Mouse (Mus musculus) embryonic facial prominence, embryonic 14.5 days (tissue): ENCODE measurements at regions not wholly inside any gene's neighbourhood (a gene's known extent, or its start where the extent isn't known, plus 50 kb on each side); places are given as distances from the start of the nearest gene placed in this dataset.

ENCODE experiments used
- ATAC-seq: fragments of 200-750 bp; cut with Nextera tagmentation; 2 replicates; pipeline ENCODE4 v1.8.0; 2017; ENCODE audit warnings: low read depth, moderate number of reproducible peaks, moderate TSS enrichment
- DNase-seq: peaks from one replicate; pipeline ENCODE4 v3.0.0-alpha.2; 2015; ENCODE audit warnings: low spot score
- H3K27ac ChIP-seq: fragments of 300-500 bp; sonication (generic); replicated peaks from 2 replicates; pipeline ENCODE4 v1.5.1; 2014; ENCODE audit warnings: low read depth, mild to moderate bottlenecking, low read length, moderate library complexity
- H3K27me3 ChIP-seq: fragments of 300-500 bp; sonication (generic); replicated peaks from 2 replicates; pipeline ENCODE4 v1.6.1; 2014; ENCODE audit warnings: low read length; ENCODE audit not compliant: control insufficient read depth, insufficient read depth
- H3K36me3 ChIP-seq: fragments of 300-500 bp; sonication (generic); 2 replicates; pipeline ENCODE4 v1.6.1; 2014; ENCODE audit warnings: low read length, mixed read lengths; ENCODE audit not compliant: control insufficient read depth, insufficient read depth
- H3K4me1 ChIP-seq: fragments of 300-500 bp; sonication (generic); 2 replicates; pipeline ENCODE4 v1.6.1; 2014; ENCODE audit warnings: antibody characterized with exemption, low read length; ENCODE audit not compliant: control insufficient read depth, insufficient read depth
- H3K4me2 ChIP-seq: fragments of 300-500 bp; sonication (generic); 2 replicates; pipeline ENCODE4 v1.6.1; 2014; ENCODE audit warnings: low read depth, mild to moderate bottlenecking, low read length, moderate library complexity, mixed read lengths
- H3K4me3 ChIP-seq: fragments of 300-500 bp; sonication (generic); 2 replicates; pipeline ENCODE4 v1.5.1; 2014; ENCODE audit warnings: low read depth, mild to moderate bottlenecking, low read length
- H3K9ac ChIP-seq: fragments of 300-500 bp; sonication (generic); 2 replicates; pipeline ENCODE4 v1.6.1; 2014; ENCODE audit warnings: low read depth, mild to moderate bottlenecking, low read length, moderate library complexity, mixed read lengths
- H3K9me3 ChIP-seq: fragments of 300-500 bp; sonication (generic); 2 replicates; pipeline ENCODE4 v1.6.1; 2016; ENCODE audit warnings: low read length; ENCODE audit not compliant: control insufficient read depth
- WGBS: fragments of 180-500 bp; shearing (Covaris S2); extraction: QIAGEN DNeasy Blood & Tissue Kit; methylation state at CpG from one replicate; pipeline ENCODE4 v1.1.7; 2014; 5-methylcytosine and 5-hydroxymethylcytosine counted together

DNA sequence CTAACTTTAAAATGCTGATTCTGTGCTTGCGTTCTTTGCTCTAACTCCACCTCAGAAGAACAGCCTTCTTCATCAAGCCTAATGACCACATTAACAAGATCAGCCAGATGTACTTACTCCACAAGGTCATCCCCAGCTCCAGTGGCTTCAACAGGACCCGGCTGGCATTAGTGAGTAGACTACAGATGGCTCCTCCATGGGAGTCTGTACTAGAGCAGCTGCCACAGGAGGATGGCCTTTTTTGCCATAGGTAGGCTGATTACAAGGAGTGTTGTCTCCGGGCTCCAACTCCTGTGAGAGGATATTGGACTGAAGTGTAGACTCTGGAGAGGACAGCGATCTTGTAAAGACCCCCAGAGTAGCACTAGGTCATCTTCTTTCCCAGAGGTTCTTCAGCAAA, 729.7 kb downstream of the Galc start:
- Histone ChIP-seq H3K27ac (no peak overlapping the region), H3K4me3 (no peak overlapping the region), H3K9ac (no peak overlapping the region), H3K9me3 (no peaks in the 10 kb centered on the region), H3K4me1 (no peaks in the 10 kb centered on the region), H3K4me2 (no peak overlapping the region), H3K27me3 (no peaks in the 10 kb centered on the region), H3K36me3 (no peaks in the 10 kb centered on the region)
- ATAC-seq (no peak), DNase-seq (no peak)
- 88% methylated on average over 4 of the region's 4 CpGs for WGBS

DNA sequence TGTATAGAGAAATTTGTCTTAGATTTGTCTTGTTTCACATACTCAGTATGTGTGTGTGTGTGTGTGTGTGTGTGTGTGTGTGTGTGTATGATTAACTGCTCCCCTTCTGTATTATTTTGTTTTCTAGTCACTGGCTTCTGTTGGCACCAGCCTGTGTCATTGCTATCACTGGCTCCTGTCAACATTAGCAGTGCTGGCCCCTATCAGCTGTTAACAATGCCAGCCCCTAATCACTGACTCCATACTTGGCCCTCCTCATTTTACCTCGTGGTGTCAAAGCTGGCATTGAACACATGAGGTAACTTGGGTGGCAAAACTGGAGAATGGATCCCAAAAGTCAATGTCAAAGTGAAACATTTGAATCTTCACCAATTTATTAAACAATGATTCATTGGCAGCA, 733.3 kb downstream of the Galc start:
- no peaks in the 10 kb centered on the region for H3K36me3 ChIP-seq
- H3K4me3 ChIP-seq = no peak overlapping the region
- WGBS = 56% methylated on average over 1 of the region's 1 CpGs
- no peaks in the 10 kb centered on the region for H3K9me3 ChIP-seq
- no peaks in the 10 kb centered on the region for H3K27me3 ChIP-seq
- H3K4me1 ChIP-seq = no peaks in the 10 kb centered on the region
- no peak overlapping the region for H3K27ac ChIP-seq
- ATAC-seq (no peak), DNase-seq (no peak)
- no peak overlapping the region for H3K4me2 ChIP-seq
- no peak overlapping the region for H3K9ac ChIP-seq

DNA sequence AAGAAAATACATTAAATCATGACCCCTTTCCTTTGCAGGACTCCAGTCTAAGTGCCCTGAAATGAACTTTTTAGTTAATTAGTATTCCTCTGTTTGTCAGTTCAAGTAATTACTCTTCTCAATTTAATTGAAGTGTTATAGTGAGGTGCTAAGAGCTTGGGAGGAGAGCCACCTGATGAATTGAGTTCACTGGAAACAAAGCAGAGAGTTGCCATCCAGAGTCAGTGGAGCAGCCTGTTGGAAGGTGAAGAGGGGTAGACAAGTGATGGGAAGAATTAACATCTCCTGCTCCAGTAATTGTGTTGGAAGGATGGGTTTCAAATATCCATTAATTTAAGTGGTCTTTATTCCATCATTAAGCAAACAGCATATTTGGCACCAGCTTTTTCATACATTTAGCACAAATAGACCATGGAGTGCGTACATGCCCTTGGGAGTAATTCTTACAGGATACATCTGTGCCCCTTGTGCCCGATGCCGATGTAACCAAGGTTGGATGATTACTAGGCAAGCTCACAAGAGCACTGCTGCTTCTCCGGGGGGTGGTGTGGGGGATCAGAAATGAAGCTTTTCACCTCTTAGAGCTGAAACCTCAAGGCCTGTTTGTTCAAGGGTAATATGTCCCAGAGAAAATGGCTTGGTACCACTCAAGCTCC, 739.3 kb downstream of the Galc start:
- Histone ChIP-seq H3K4me1 (no peaks in the 10 kb centered on the region; the same call in 1 of the 2 replicates), H3K27ac (no peak overlapping the region), H3K27me3 (no peaks in the 10 kb centered on the region), H3K9ac (no peak overlapping the region), H3K4me2 (no peak overlapping the region), H3K9me3 (no peaks in the 10 kb centered on the region), H3K36me3 (no peaks in the 10 kb centered on the region), H3K4me3 (no peak overlapping the region)
- WGBS = 70% methylated on average over 4 of the region's 4 CpGs
- no peak for DNase-seq
- ATAC-seq = no peak

DNA sequence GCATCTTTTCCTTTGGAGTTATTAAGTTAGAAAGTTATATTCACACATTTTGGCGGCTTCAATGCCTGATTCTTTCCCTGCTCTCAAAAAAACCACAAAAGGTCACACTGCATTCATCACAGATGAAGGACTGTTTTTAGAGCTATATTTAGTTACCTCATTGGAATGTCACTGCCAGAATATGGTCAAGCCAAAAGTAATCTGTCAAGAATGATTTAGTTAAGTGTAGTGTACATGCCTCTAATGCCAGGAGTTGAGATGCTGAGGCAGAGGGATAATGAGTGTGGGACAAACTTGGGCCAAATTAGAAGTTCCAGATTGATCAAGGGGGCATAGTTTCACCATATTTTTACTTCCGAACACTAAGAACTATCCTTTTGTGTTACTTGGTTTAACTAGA, 741.7 kb downstream of the Galc start:
- WGBS = 61% methylated on average over 2 of the region's 2 CpGs
- Histone ChIP-seq H3K4me2 (no peak overlapping the region), H3K27me3 (no peaks in the 10 kb centered on the region), H3K9me3 (no peaks in the 10 kb centered on the region), H3K27ac (no peak overlapping the region), H3K9ac (no peak overlapping the region), H3K4me1 (no peaks in the 10 kb centered on the region; the same call in 1 of the 2 replicates), H3K36me3 (no peaks in the 10 kb centered on the region), H3K4me3 (no peak overlapping the region)
- ATAC-seq (peak; percentile 63; the same call in 1 of the 2 replicates), DNase-seq (peak; percentile 40)

DNA sequence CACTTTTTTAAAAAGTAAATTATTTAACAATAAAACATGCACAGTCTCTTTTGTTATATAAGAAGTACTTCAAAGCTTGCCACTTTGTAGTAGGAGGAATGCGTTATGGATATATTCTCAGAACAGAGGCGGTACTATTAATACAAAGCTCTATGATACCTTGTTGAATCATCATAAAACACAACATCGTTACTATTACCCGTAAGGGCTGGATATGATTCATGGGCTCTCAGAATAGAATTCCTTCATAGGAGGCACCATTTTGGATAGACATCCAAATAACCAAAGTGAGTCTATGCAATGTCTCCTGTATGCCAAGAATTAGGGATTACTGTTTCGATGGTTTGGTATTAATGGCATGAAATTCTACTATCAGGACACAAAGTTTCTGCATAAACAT, 743.5 kb downstream of the Galc start:
- Histone ChIP-seq H3K9ac (no peak overlapping the region), H3K9me3 (no peaks in the 10 kb centered on the region), H3K4me3 (no peak overlapping the region), H3K4me1 (no peaks in the 10 kb centered on the region; the same call in 1 of the 2 replicates), H3K27ac (no peak overlapping the region), H3K27me3 (no peaks in the 10 kb centered on the region), H3K4me2 (no peak overlapping the region), H3K36me3 (no peaks in the 10 kb centered on the region)
- WGBS = 88% methylated on average over 5 of the region's 5 CpGs
- DNase-seq (no peak), ATAC-seq (no peak)

DNA sequence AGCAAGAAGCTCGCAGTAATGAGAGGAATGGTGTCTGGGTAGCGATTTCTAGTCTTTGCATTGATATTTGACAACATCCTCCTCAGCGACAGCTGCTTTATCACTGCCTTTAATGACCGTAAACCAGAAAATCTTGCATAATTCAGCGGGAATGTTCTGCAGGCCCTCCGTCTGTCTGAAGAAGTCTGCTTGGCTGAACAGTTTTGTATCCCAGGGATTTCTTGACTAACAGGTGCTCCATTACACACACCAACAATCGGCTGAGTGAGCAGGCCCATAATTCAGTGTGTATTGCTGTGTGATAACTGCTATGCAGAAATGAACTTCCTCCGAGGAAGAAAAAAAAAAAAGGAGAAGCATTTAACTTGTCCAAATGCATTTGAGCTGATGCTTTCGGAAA, 747.4 kb downstream of the Galc start:
- H3K4me1 ChIP-seq = no peaks in the 10 kb centered on the region

DNA sequence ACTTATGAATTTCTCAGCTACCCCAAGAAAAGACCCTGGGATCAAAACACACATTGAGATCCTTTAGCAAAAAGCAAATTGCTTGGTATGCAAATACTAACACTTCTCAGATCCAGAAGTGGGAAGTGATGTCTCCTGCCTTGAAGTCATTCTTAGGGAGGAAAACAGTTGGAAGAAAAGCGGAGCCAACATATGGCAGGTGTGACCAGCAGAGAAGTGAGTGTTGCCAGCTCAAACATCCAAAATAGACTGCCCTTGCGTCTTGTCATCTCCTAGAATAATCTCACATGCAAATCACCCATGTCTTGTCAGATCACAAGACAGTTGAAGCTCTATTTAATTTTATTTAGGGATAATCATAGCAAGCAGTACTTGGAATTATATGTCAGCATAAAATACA, 757.8 kb downstream of the Galc start:
- DNase-seq (no peak), ATAC-seq (no peak)
- 71% methylated on average over 2 of the region's 2 CpGs for WGBS
- Histone ChIP-seq H3K4me3 (no peak overlapping the region), H3K9me3 (no peaks in the 10 kb centered on the region), H3K9ac (no peak overlapping the region), H3K36me3 (no peaks in the 10 kb centered on the region), H3K27ac (no peak overlapping the region), H3K4me2 (no peak overlapping the region), H3K4me1 (no peaks in the 10 kb centered on the region), H3K27me3 (no peaks in the 10 kb centered on the region)

More for the DNA sequence above, 747.4 kb downstream of the Galc start:
- WGBS = 55% methylated on average over 9 of the region's 9 CpGs
- Histone ChIP-seq H3K27me3 (no peaks in the 10 kb centered on the region), H3K9me3 (no peaks in the 10 kb centered on the region), H3K4me3 (no peak overlapping the region), H3K27ac (no peak overlapping the region), H3K36me3 (no peaks in the 10 kb centered on the region), H3K9ac (no peak overlapping the region), H3K4me2 (no peak overlapping the region)
- peak; percentile 30; the same call in 1 of the 2 replicates for ATAC-seq
- DNase-seq = peak; percentile 69

DNA sequence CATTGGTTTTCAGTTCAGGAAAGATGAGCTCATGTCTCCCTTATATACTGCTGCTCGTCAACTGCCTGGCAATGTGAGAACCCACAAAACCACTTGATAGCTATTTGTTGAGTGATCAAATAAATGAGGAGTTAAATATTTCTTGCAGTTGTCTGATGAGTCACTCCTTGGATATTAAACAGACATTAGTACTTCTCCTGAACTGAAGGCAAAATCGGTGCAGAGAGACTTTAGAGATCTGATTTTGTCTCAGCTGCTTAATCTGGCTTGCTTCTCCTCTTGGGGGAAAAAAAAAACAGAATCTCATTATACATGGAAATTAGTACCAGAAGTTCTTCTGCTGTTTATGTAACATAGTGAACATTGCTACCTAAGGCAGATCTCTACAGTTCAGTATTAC, 775.7 kb downstream of the Galc start:
- WGBS = 27% methylated on average over 2 of the region's 2 CpGs
- peak; percentile 31 for DNase-seq
- Histone ChIP-seq H3K9me3 (no peaks in the 10 kb centered on the region), H3K4me3 (no peak overlapping the region), H3K27ac (no peak overlapping the region), H3K36me3 (no peaks in the 10 kb centered on the region), H3K9ac (no peak overlapping the region), H3K27me3 (no peaks in the 10 kb centered on the region), H3K4me2 (no peak overlapping the region), H3K4me1 (no peaks in the 10 kb centered on the region)
- no peak for ATAC-seq

DNA sequence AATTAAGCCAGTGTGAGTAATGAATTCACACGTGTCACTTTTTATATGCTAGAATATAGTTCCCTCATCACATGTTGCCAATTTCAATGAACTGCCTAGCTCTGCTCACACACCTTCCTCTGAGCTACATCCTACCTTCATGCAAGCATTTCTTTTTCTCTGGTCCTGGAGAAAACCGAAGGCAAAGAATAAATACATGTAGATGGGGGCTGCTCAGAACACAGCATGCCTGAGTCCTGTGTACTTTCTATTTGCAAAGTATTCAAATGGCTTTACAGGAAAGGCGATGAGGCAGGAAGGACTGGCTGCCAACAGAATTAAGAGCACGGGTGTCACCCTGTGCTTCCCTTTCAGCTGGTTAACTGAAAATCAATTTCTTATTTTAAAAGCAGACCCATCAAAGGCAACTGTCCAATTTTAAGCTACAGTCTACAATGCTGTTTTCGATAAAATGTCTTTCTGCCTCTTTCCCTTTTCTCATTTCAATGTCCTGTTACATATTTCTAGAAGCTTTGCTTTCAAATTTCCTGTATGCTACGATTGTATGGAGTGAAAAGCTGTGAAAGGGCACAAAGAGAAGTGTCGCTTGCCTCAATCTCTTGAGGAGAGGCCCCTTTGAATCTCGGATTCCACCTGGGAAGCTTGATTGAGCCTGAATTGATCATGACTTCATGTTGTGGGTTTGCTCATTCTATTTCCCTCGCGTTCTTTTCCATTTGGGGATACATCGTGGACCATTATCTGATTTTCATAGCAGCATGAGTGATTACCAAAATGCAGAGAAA, 782.6 kb downstream of the Galc start:
- Histone ChIP-seq H3K9me3 (no peaks in the 10 kb centered on the region), H3K4me2 (no peak overlapping the region), H3K4me3 (no peak overlapping the region), H3K27me3 (no peaks in the 10 kb centered on the region), H3K9ac (no peak overlapping the region), H3K27ac (no peak overlapping the region), H3K4me1 (no peaks in the 10 kb centered on the region), H3K36me3 (no peaks in the 10 kb centered on the region)
- DNase-seq (no peak), ATAC-seq (no peak)
- 55% methylated on average over 11 of the region's 11 CpGs for WGBS
